8 mouse cellular contexts compared by ENCODE assay signal in genomic region chr19:36409861-36410392, GRCm38 (mm10).
DNase-seq lines count a peak whose midpoint lies in the region; ATAC-seq and TF ChIP-seq lines count a peak whose summit lies in the region.

No protein-coding gene starts in this region.

- no peaks in the 10 kb centered on the region; the same call in 1 of the 2 replicates for H3K36me3 ChIP-seq in testis, adult 2 months (ENCODE audit: control insufficient read depth, insufficient read depth, low read length)
- no peaks in the 10 kb centered on the region for H3K36me3 ChIP-seq in embryonic facial prominence, embryonic 14.5 days (ENCODE audit: control insufficient read depth, insufficient read depth, low read length)
- no peaks in the 10 kb centered on the region for H3K36me3 ChIP-seq in hindbrain, embryonic 14.5 days (replicated peaks; ENCODE audit: control insufficient read depth, insufficient read depth)
- H3K36me3 ChIP-seq in megakaryocyte, embryonic 14.5 days (replicated peaks; ENCODE audit: low read length), result peaks cover 24% of the 10 kb centered on the region
- no peaks in the 10 kb centered on the region for H3K36me3 ChIP-seq in stomach, postnatal 0 days (ENCODE audit: control insufficient read depth, insufficient read depth, low read length)

- peaks cover 7% of the 10 kb centered on the region for H3K4me1 ChIP-seq in testis, adult 2 months (ENCODE audit: control insufficient read depth, insufficient read depth, low read length)
- no peaks in the 10 kb centered on the region for H3K4me1 ChIP-seq in embryonic facial prominence, embryonic 14.5 days (ENCODE audit: control insufficient read depth, insufficient read depth, low read length)
- peaks cover 3% of the 10 kb centered on the region; the same call in 1 of the 2 replicates for H3K4me1 ChIP-seq in hindbrain, embryonic 14.5 days (replicated peaks; ENCODE audit: control insufficient read depth, insufficient read depth, low read length)
- H3K4me1 ChIP-seq in megakaryocyte, embryonic 14.5 days, result peaks cover 21% of the 10 kb centered on the region
- H3K4me1 ChIP-seq in stomach, postnatal 0 days (replicated peaks; ENCODE audit: control insufficient read depth, insufficient read depth), result no peaks in the 10 kb centered on the region

- WGBS in embryonic facial prominence, embryonic 14.5 days, result under 1% methylated on average over 27 of the region's 82 CpGs
- under 1% methylated on average over 48 of the region's 82 CpGs for WGBS in hindbrain, embryonic 14.5 days
- 1% methylated on average over 30 of the region's 82 CpGs for whole genome bisulfite sequencing in stomach, postnatal 0 days

- no peak for TF ChIP-seq EP300 in stomach, postnatal 0 days (optimal IDR thresholded peaks at IDR 0.05)

- no peak for TF ChIP-seq CTCF in testis, adult 2 months (IDR thresholded peaks at IDR 0.05; ENCODE audit: control insufficient read depth, insufficient read depth, insufficient replicate concordance, low read depth, low read length)
- TF ChIP-seq CTCF in stomach, postnatal 0 days (IDR thresholded peaks at IDR 0.05; ENCODE audit: low read depth), result no peak

- peak; percentile 44 to 46 for DNase-seq in cerebellum, postnatal 14 days
- DNase-seq in cerebellum, adult 9-10 months, result no peak
- no peak for DNase-seq in testis, postnatal 10 days (ENCODE audit: low spot score)
- peak; percentile 6 for DNase-seq in embryonic facial prominence, embryonic 14.5 days (ENCODE audit: low spot score)
- no peak for DNase-seq in hindbrain, embryonic 14.5 days (ENCODE audit: low spot score)
- DNase-seq in stomach, postnatal 0 days (ENCODE audit: low spot score), result no peak

- H3K27ac ChIP-seq in testis, adult 2 months (ENCODE audit: control insufficient read depth, insufficient read depth, low read depth, low read length), result peak overlapping the region; percentile 71
- H3K27ac ChIP-seq in embryonic facial prominence, embryonic 14.5 days (replicated peaks; ENCODE audit: low read depth, low read length), result no peak overlapping the region
- H3K27ac ChIP-seq in hindbrain, embryonic 14.5 days, result no peak overlapping the region
- peak overlapping the region; percentile 83 for H3K27ac ChIP-seq in stomach, postnatal 0 days (replicated peaks)

- H3K9ac ChIP-seq in embryonic facial prominence, embryonic 14.5 days (ENCODE audit: low read depth, low read length), result peak overlapping the region; percentile 68
- peak overlapping the region; percentile 63 for H3K9ac ChIP-seq in hindbrain, embryonic 14.5 days
- H3K9ac ChIP-seq in stomach, postnatal 0 days (ENCODE audit: low read length), result peak overlapping the region; percentile 84

- peak overlapping the region; percentile 96 for H3K4me2 ChIP-seq in embryonic facial prominence, embryonic 14.5 days (ENCODE audit: low read depth, low read length)
- H3K4me2 ChIP-seq in hindbrain, embryonic 14.5 days (replicated peaks), result peak overlapping the region; percentile 96
- H3K4me2 ChIP-seq in stomach, postnatal 0 days (replicated peaks; ENCODE audit: low read depth), result peak overlapping the region; percentile 83

- ATAC-seq in embryonic facial prominence, embryonic 14.5 days (ENCODE audit: low read depth), result peak; percentile 83
- ATAC-seq in hindbrain, embryonic 14.5 days (ENCODE audit: low FRiP score), result no peak; the same call in 1 of the 2 replicates
- no peak for ATAC-seq in stomach, postnatal 0 days (ENCODE audit: low FRiP score, low TSS enrichment)

- H3K4me3 ChIP-seq in testis, adult 2 months (ENCODE audit: control insufficient read depth, low read depth, low read length), result peak overlapping the region; percentile 79
- H3K4me3 ChIP-seq in embryonic facial prominence, embryonic 14.5 days (ENCODE audit: low read depth, low read length), result peak overlapping the region; percentile 68
- H3K4me3 ChIP-seq in hindbrain, embryonic 14.5 days (replicated peaks; ENCODE audit: low read length), result peak overlapping the region; percentile 69
- peak overlapping the region; percentile 93 for H3K4me3 ChIP-seq in megakaryocyte, embryonic 14.5 days (replicated peaks)
- peak overlapping the region; percentile 67 for H3K4me3 ChIP-seq in stomach, postnatal 0 days (ENCODE audit: low read depth, low read length)

- H3K27me3 ChIP-seq in testis, adult 2 months (ENCODE audit: control insufficient read depth, insufficient read depth, low read length), result no peaks in the 10 kb centered on the region
- peaks cover 16% of the 10 kb centered on the region for H3K27me3 ChIP-seq in embryonic facial prominence, embryonic 14.5 days (replicated peaks; ENCODE audit: control insufficient read depth, insufficient read depth, low read length)
- H3K27me3 ChIP-seq in hindbrain, embryonic 14.5 days (ENCODE audit: control insufficient read depth, insufficient read depth, low read length), result peaks cover 14% of the 10 kb centered on the region; the same call in 1 of the 2 replicates
- H3K27me3 ChIP-seq in megakaryocyte, embryonic 14.5 days (replicated peaks), result no peaks in the 10 kb centered on the region
- H3K27me3 ChIP-seq in stomach, postnatal 0 days (ENCODE audit: control insufficient read depth, insufficient read depth, low read length), result no peaks in the 10 kb centered on the region

- TF ChIP-seq POLR2A in testis, adult 2 months (IDR thresholded peaks at IDR 0.05; ENCODE audit: control insufficient read depth, low read depth, low read length), result no peak; the same call in 1 of the 2 replicates

- H3K9me3 ChIP-seq in embryonic facial prominence, embryonic 14.5 days (ENCODE audit: control insufficient read depth, low read length), result no peaks in the 10 kb centered on the region
- H3K9me3 ChIP-seq in hindbrain, embryonic 14.5 days (ENCODE audit: control insufficient read depth, low read length), result no peaks in the 10 kb centered on the region
- no peaks in the 10 kb centered on the region for H3K9me3 ChIP-seq in megakaryocyte, embryonic 14.5 days
- no peaks in the 10 kb centered on the region for H3K9me3 ChIP-seq in stomach, postnatal 0 days (ENCODE audit: control insufficient read depth, low read length)

Comparison
In these comparisons a context has a peak if more than half of its experiments do, and no peak if none do; other contexts are left out.
1. DNase-seq: peak in cerebellum, postnatal 14 days (2 of 2) and embryonic facial prominence, embryonic 14.5 days (single experiment); none in cerebellum, adult 9-10 months (single experiment), testis, postnatal 10 days (single experiment), hindbrain, embryonic 14.5 days (single experiment) and stomach, postnatal 0 days (single experiment).
2. H3K27ac ChIP-seq: peak in testis, adult 2 months (single experiment) and stomach, postnatal 0 days (single experiment); none in embryonic facial prominence, embryonic 14.5 days (single experiment) and hindbrain, embryonic 14.5 days (single experiment).
3. Peak in every context shown above with its lines, with median percentiles within 50 percentile points of each other: H3K4me3 ChIP-seq, H3K4me2 ChIP-seq and H3K9ac ChIP-seq.